Mouse (Mus musculus) CH12.LX (cell line): Measurements from ENCODE around the gene Tnfrsf14. TPM values are rescaled to one million over a fixed set of nuclear protein-coding genes. Genes with fewer than 3 reads are reported as not detected.

ENCODE experiments used
- DNase-seq: peaks from one replicate; pipeline ENCODE4 v3.0.0-alpha.2; 2013; ENCODE audit errors: extremely low read depth
- H3K27ac ChIP-seq: 2 replicates; pipeline ENCODE4 v1.5.1; 2012; ENCODE audit warnings: low read depth, mild to moderate bottlenecking, control low read depth, moderate library complexity; ENCODE audit not compliant: insufficient read depth
- H3K27me3 ChIP-seq: replicated peaks from 2 replicates; pipeline ENCODE3; 2012; ENCODE audit warnings: inconsistent platforms
- H3K36me3 ChIP-seq, 2 experiments: replicated peaks in 1 of 2; 2 replicates each; pipeline versions ENCODE3 to v1.6.1; 2012; ENCODE audit warnings: inconsistent platforms in 1 of 2, low read length in 1 of 2, mild to moderate bottlenecking in 1 of 2, mixed read lengths in 1 of 2, moderate library complexity in 1 of 2; ENCODE audit not compliant: control insufficient read depth in 1 of 2, insufficient read depth in 1 of 2
- H3K4me1 ChIP-seq, 2 experiments: 2 replicates each; pipeline ENCODE4 v1.6.1; 2012; ENCODE audit warnings: inconsistent platforms in 1 of 2, moderate library complexity in 1 of 2; ENCODE audit not compliant: insufficient read depth in 2 of 2, control insufficient read depth in 1 of 2
- H3K4me2 ChIP-seq: 2 replicates; pipeline ENCODE4 v1.6.1; 2012; ENCODE audit warnings: low read depth, mild to moderate bottlenecking, control low read depth; ENCODE audit not compliant: poor library complexity, insufficient read depth, severe bottlenecking
- H3K4me3 ChIP-seq, 3 experiments: fragments of 150-350 bp in 1 of 3; sonication (generic) in 1 of 3; replicated peaks in 1 of 3; 2 replicates each; pipeline versions ENCODE3 to v1.5.1; 2011 to 2012; ENCODE audit warnings: low read depth in 2 of 3, low read length in 2 of 3, mild to moderate bottlenecking in 2 of 3, moderate library complexity in 2 of 3, control low read depth in 1 of 3, improper control_type of control experiment in 1 of 3, inconsistent platforms in 1 of 3, mixed read lengths in 1 of 3; ENCODE audit not compliant: poor library complexity in 1 of 3
- H3K79me2 ChIP-seq: replicated peaks from 2 replicates; pipeline ENCODE4 v1.6.1; 2012; ENCODE audit warnings: mild to moderate bottlenecking, moderate library complexity; ENCODE audit not compliant: control insufficient read depth, poor library complexity, insufficient read depth, severe bottlenecking; ENCODE audit errors: extremely low read depth
- H3K9ac ChIP-seq: 2 replicates; pipeline ENCODE4 v1.6.1; 2012; ENCODE audit warnings: low read depth, mild to moderate bottlenecking, control low read depth, moderate library complexity; ENCODE audit not compliant: insufficient read depth
- H3K9me3 ChIP-seq: replicated peaks from 2 replicates; pipeline ENCODE3; 2012; ENCODE audit warnings: low read length, inconsistent platforms, mixed read lengths
- CHD2 ChIP-seq: IDR thresholded peaks from 2 replicates; pipeline ENCODE4 v1.6.1; 2011; ENCODE audit warnings: low read length, improper control_type of control experiment
- CTCF ChIP-seq, 2 experiments: IDR thresholded peaks in 1 of 2; conservative IDR thresholded peaks in 1 of 2; 2 replicates each; pipeline ENCODE4 v1.5.1; 2011 to 2012; ENCODE audit warnings: low read depth in 2 of 2, low read length in 2 of 2, improper control_type of control experiment in 1 of 2, inconsistent platforms in 1 of 2, mild to moderate bottlenecking in 1 of 2, moderate library complexity in 1 of 2
- GABPA ChIP-seq: IDR thresholded peaks from 2 replicates; pipeline ENCODE4 v1.6.1; 2012; ENCODE audit warnings: low read depth, low read length, improper control_type of control experiment, inconsistent platforms; ENCODE audit not compliant: insufficient replicate concordance
- HCFC1 ChIP-seq: IDR thresholded peaks from 2 replicates; pipeline ENCODE4 v1.6.1; 2012; ENCODE audit warnings: low read depth, mild to moderate bottlenecking, inconsistent platforms, low read length, improper control_type of control experiment
- MAFK ChIP-seq: IDR thresholded peaks from 2 replicates; pipeline ENCODE4 v1.6.1; 2011; ENCODE audit warnings: low read length, improper control_type of control experiment; ENCODE audit not compliant: insufficient replicate concordance
- MAZ ChIP-seq: IDR thresholded peaks from 2 replicates; pipeline ENCODE4 v1.6.1; 2012; ENCODE audit warnings: low read depth, mild to moderate bottlenecking, inconsistent platforms, low read length, improper control_type of control experiment, moderate library complexity
- MXI1 ChIP-seq: IDR thresholded peaks from 2 replicates; pipeline ENCODE4 v1.6.1; 2011; ENCODE audit warnings: mild to moderate bottlenecking, low read depth, low read length, improper control_type of control experiment
- MYC ChIP-seq: IDR thresholded peaks from 2 replicates; pipeline ENCODE4 v1.6.1; 2011; ENCODE audit warnings: low read depth, mild to moderate bottlenecking, improper control_type of control experiment, low read length
- NELFE ChIP-seq: IDR thresholded peaks from 2 replicates; pipeline ENCODE4 v1.6.1; 2011; ENCODE audit warnings: low read depth, low read length, improper control_type of control experiment
- POLR2AphosphoS2 ChIP-seq: IDR thresholded peaks from 2 replicates; pipeline ENCODE4 v1.6.1; 2011; ENCODE audit warnings: low read depth, low read length, improper control_type of control experiment
- RCOR1 ChIP-seq: conservative IDR thresholded peaks from 2 replicates; pipeline ENCODE4 v1.6.1; 2012; ENCODE audit warnings: low read depth, mild to moderate bottlenecking, inconsistent platforms, low read length, improper control_type of control experiment
- SMC3 ChIP-seq: IDR thresholded peaks from 2 replicates; pipeline ENCODE4 v1.6.1; 2011; ENCODE audit warnings: low read depth, low read length, improper control_type of control experiment
- USF1 ChIP-seq: IDR thresholded peaks from 2 replicates; pipeline ENCODE4 v1.6.1; 2014; ENCODE audit warnings: low read depth, mild to moderate bottlenecking, inconsistent platforms, low read length, improper control_type of control experiment
- USF2 ChIP-seq: conservative IDR thresholded peaks from 2 replicates; pipeline ENCODE4 v1.6.1; 2011; ENCODE audit warnings: low read depth, low read length, improper control_type of control experiment
- dilution Hi-C: fragments of 300-500 bp; cut with MboI; formaldehyde crosslinking; loops from 2 replicates; pipeline ENCODE4 v1.14.3; 2020; ENCODE audit warnings: low sequenced_read_pairs; ENCODE audit not compliant: extremely low pct_unique_long_range_greater_than_20kb, extremely low pct_ligation_motif_present
- in situ Hi-C: fragments of 300-500 bp; cut with MboI; formaldehyde crosslinking; loops from 3 replicates; pipeline ENCODE4 v1.14.3; 2019; ENCODE audit warnings: low sequenced_read_pairs, low pct_ligation_motif_present, low pct_unique_long_range_greater_than_20kb, mixed read lengths
- polyA plus RNA-seq: library from polyadenylated mRNA; unstranded; fragments of >175 nt; gene quantifications from 2 replicates; pipeline ENCODE4 v1.2.1, GENCODE M21; 2012; ENCODE audit warnings: low read depth; ENCODE audit not compliant: insufficient read length
- total RNA-seq, 2 experiments: library from RNA; depleted of rRNA; stranded (reverse); fragments of 300-350 nt in 1 of 2; fragments of >200 nt in 1 of 2; gene quantifications; 2 replicates each; pipeline ENCODE4 v1.2.3; 2012 to 2014

Tnfrsf14 gene
- total and polyA plus RNA-seq, 3 experiments, result 20.0 to 109 (median 25.9) TPM

DNA sequence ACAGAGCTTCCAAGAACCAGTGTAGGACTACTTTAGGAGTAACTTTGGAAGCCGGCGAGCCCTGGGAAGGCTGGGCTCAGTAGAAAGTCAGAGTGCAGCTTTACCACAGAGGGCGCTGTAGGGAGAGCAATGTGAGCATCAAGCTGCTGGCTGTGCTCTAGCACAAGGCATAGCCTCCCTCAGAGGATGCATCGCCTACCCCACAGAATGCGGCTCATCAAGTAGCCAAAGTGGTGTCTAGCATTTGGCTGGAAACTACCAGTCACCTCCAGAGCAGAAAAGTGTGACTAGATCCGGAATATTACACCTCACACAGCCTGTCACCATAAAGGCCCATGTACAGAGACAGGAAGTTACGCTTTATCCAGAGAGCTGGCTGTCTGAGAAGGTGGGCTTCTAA, 7.4 kb upstream of the Tnfrsf14 start:
- H3K27me3 ChIP-seq, result no peaks in the 10 kb centered on the region
- no peak overlapping the region for H3K4me2 ChIP-seq
- in situ Hi-C loops, result loop anchor here (25.0 kb wide), 1 partner anchor 798 kb away; the partner anchor contains the start of genes Trp73 and Wrap73
- H3K4me1 ChIP-seq, result peaks cover 28 to 60% of the 10 kb centered on the region in 2 experiments
- no peaks in the 10 kb centered on the region for H3K36me3 ChIP-seq
- no peaks in the 10 kb centered on the region for H3K9me3 ChIP-seq
- no peak overlapping the region for H3K4me3 ChIP-seq
- TF ChIP-seq HCFC1 (no peak), CTCF (conservative IDR thresholded peaks at IDR 0.05 in 1 of 2, IDR thresholded peaks at IDR 0.05 in 1 of 2; ENCODE audit: low read depth in 2 of 2, low read length in 2 of 2) (peak in 1 of 2 experiments; percentile 52; a peak in 2 of 4 replicates)
- TF ChIP-seq, all 38 proteins: peak for 1
- H3K9ac ChIP-seq, result no peak overlapping the region
- DNase-seq, result no peak
- no peaks in the 10 kb centered on the region for H3K79me2 ChIP-seq
- dilution Hi-C loops, result no loop called here
- no peak overlapping the region for H3K27ac ChIP-seq

DNA sequence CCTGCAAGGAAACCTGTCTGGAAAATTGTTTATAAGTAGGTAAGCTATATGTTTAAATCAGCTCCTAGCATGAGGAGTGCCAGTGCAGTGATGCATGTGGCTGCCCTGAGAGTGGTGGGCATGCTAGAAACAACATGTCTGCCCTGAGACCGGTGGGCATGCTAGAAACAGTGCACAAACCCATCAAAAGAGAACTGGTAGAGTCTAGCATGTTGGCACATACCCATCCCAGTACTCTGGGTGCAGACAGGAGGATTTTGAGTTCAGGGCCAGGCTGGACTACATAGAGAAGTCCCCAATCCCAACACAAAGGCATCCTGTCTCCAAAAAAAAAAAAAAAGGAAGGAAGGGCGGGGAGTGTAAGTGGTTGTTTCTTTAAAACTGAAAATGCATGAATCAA, 6.4 kb upstream of the Tnfrsf14 start:
- TF ChIP-seq SMC3 (no peak), MAZ (no peak), RCOR1 (no peak), GABPA (no peak), CTCF (conservative IDR thresholded peaks at IDR 0.05 in 1 of 2, IDR thresholded peaks at IDR 0.05 in 1 of 2; ENCODE audit: low read depth in 2 of 2, low read length in 2 of 2) (no peak), NELFE (no peak), HCFC1 (no peak), USF1 (no peak), POLR2AphosphoS2 (no peak), USF2 (no peak), MAFK (no peak), MXI1 (no peak), CHD2 (no peak), MYC (no peak)
- H3K9ac ChIP-seq, result no peak overlapping the region
- no peaks in the 10 kb centered on the region for H3K79me2 ChIP-seq
- H3K4me2 ChIP-seq, result no peak overlapping the region
- DNase-seq, result no peak
- no peak overlapping the region for H3K4me3 ChIP-seq
- peaks cover 29 to 57% of the 10 kb centered on the region in 2 experiments for H3K4me1 ChIP-seq
- in situ Hi-C loops (loop anchor here (25.0 kb wide), 1 partner anchor 797 kb away; the partner anchor contains the start of genes Trp73 and Wrap73), dilution Hi-C loops (no loop called here)
- no peaks in the 10 kb centered on the region for H3K9me3 ChIP-seq
- no peaks in the 10 kb centered on the region for H3K27me3 ChIP-seq
- H3K27ac ChIP-seq, result no peak overlapping the region
- no peaks in the 10 kb centered on the region for H3K36me3 ChIP-seq
